ENCODE assay signal across 12 mouse cellular contexts in genomic region chr5:139051276-139051675, GRCm38 (mm10). TPM values are rescaled to one million over a fixed set of nuclear protein-coding genes. Genes with fewer than 3 reads are reported as not detected.
DNase-seq lines count a peak whose midpoint lies in the region; ATAC-seq and TF ChIP-seq lines count a peak whose summit lies in the region.
"Had no signal": no experiment of that assay in that cellular context is flagged by ENCODE, and none has a peak within 500 bp of the region (broad histone marks: within the 10 kb centered on the region; RNA-seq: fewer than 3 reads in every experiment).

No protein-coding gene starts in this region.

- 74% methylated on average over 18 of the region's 18 CpGs for WGBS in hindbrain, embryonic 12.5 days
- WGBS in hindbrain, embryonic 11.5 days = 87% methylated on average over 18 of the region's 18 CpGs
- 58% methylated on average over 18 of the region's 18 CpGs for WGBS in hindbrain, embryonic 14.5 days

- no peak for DNase-seq in hindbrain, embryonic 11.5 days (ENCODE audit: low spot score)
- peak; percentile 43 for DNase-seq in hindbrain, embryonic 14.5 days (ENCODE audit: low spot score)
- peak; percentile 46 to 58 for DNase-seq in left cerebral cortex, adult 2 months (ENCODE audit: extremely low spot score in 1 of 2, low spot score in 2 of 2)
- peak; percentile 53 for DNase-seq in right cerebral cortex, postnatal 25 days
- no peak for DNase-seq in spleen, adult 12 weeks (ENCODE audit: low spot score)
- DNase-seq in heart, postnatal 4 days = no peak
- DNase-seq in urinary bladder, postnatal 25 days (ENCODE audit: low spot score) = no peak
- DNase-seq: gastrocnemius, adult 2 months had no signal

- H3K9me3 ChIP-seq in hindbrain, embryonic 12.5 days (replicated peaks) = no peaks in the 10 kb centered on the region
- no peaks in the 10 kb centered on the region for H3K9me3 ChIP-seq in hindbrain, embryonic 11.5 days (ENCODE audit: control insufficient read depth, low read length)
- H3K9me3 ChIP-seq in hindbrain, embryonic 14.5 days (ENCODE audit: control insufficient read depth, low read length) = no peaks in the 10 kb centered on the region
- H3K9me3 ChIP-seq: heart, embryonic 13.5 days had no signal

- H3K4me1 ChIP-seq in hindbrain, embryonic 12.5 days = peaks cover 8% of the 10 kb centered on the region; the same call in 1 of the 2 replicates
- no peaks in the 10 kb centered on the region for H3K4me1 ChIP-seq in hindbrain, embryonic 11.5 days (replicated peaks; ENCODE audit: control insufficient read depth, insufficient read depth, low read length)
- peaks cover 7% of the 10 kb centered on the region; the same call in 1 of the 2 replicates for H3K4me1 ChIP-seq in hindbrain, embryonic 14.5 days (replicated peaks; ENCODE audit: control insufficient read depth, insufficient read depth, low read length)

- H3K9ac ChIP-seq in hindbrain, embryonic 12.5 days = no peak overlapping the region
- no peak overlapping the region for H3K9ac ChIP-seq in hindbrain, embryonic 11.5 days (ENCODE audit: low read depth, low read length)
- no peak overlapping the region for H3K9ac ChIP-seq in hindbrain, embryonic 14.5 days
- H3K9ac ChIP-seq: heart, embryonic 13.5 days; liver, embryonic 14.5 days had no signal

- H3K4me3 ChIP-seq in hindbrain, embryonic 12.5 days = no peak overlapping the region
- no peak overlapping the region for H3K4me3 ChIP-seq in hindbrain, embryonic 11.5 days (ENCODE audit: low read depth, low read length)
- H3K4me3 ChIP-seq in hindbrain, embryonic 14.5 days (replicated peaks; ENCODE audit: low read length) = no peak overlapping the region
- H3K4me3 ChIP-seq in left cerebral cortex, adult 2 months = no peak overlapping the region
- H3K4me3 ChIP-seq: gastrocnemius, adult 2 months; heart, embryonic 13.5 days had no signal

- no peaks in the 10 kb centered on the region for H3K36me3 ChIP-seq in hindbrain, embryonic 12.5 days
- no peaks in the 10 kb centered on the region for H3K36me3 ChIP-seq in hindbrain, embryonic 11.5 days (ENCODE audit: control insufficient read depth, insufficient read depth, low read length)
- peaks cover 23% of the 10 kb centered on the region; the same call in 1 of the 2 replicates for H3K36me3 ChIP-seq in hindbrain, embryonic 14.5 days (replicated peaks; ENCODE audit: control insufficient read depth, insufficient read depth)
- H3K36me3 ChIP-seq: heart, embryonic 13.5 days had no signal

- no peak overlapping the region for H3K4me2 ChIP-seq in hindbrain, embryonic 12.5 days (replicated peaks)
- no peak overlapping the region for H3K4me2 ChIP-seq in hindbrain, embryonic 11.5 days (replicated peaks; ENCODE audit: low read depth, low read length)
- no peak overlapping the region for H3K4me2 ChIP-seq in hindbrain, embryonic 14.5 days (replicated peaks)
- H3K4me2 ChIP-seq: heart, embryonic 13.5 days had no signal

- no peak for TF ChIP-seq CTCF in left cerebral cortex, adult 2 months (IDR thresholded peaks at IDR 0.05)

- intact Hi-C loops in left cerebral cortex, adult 2 months (cut with DNase I) = no loop called here

- no peak overlapping the region for H3K27ac ChIP-seq in hindbrain, embryonic 12.5 days
- H3K27ac ChIP-seq in hindbrain, embryonic 11.5 days (ENCODE audit: low read depth, low read length) = no peak overlapping the region
- H3K27ac ChIP-seq in hindbrain, embryonic 14.5 days = no peak overlapping the region
- 0 out of 2 replicates have a peak overlapping the region, but pooled peaks have one; percentile 33 for H3K27ac ChIP-seq in left cerebral cortex, adult 2 months
- H3K27ac ChIP-seq: gastrocnemius, adult 2 months; heart, embryonic 13.5 days; kidney, postnatal 0 days; liver, embryonic 14.5 days had no signal

- ATAC-seq in hindbrain, embryonic 12.5 days (ENCODE audit: low FRiP score) = peak; percentile 52; the same call in 1 of the 2 replicates
- no peak for ATAC-seq in hindbrain, embryonic 11.5 days (ENCODE audit: low FRiP score)
- ATAC-seq in hindbrain, embryonic 14.5 days (ENCODE audit: low FRiP score) = peak; percentile 77; the same call in 1 of the 2 replicates

- H3K27me3 ChIP-seq in hindbrain, embryonic 12.5 days = no peaks in the 10 kb centered on the region
- no peaks in the 10 kb centered on the region for H3K27me3 ChIP-seq in hindbrain, embryonic 11.5 days (ENCODE audit: control insufficient read depth, insufficient read depth, low read length)
- no peaks in the 10 kb centered on the region for H3K27me3 ChIP-seq in hindbrain, embryonic 14.5 days (ENCODE audit: control insufficient read depth, insufficient read depth, low read length)
- H3K27me3 ChIP-seq: heart, embryonic 13.5 days had no signal

RNA-seq across cellular contexts. Expression of gene Pdgfa, which starts 54.1 kb away (rescaled TPM):
- polyA plus RNA-seq in hindbrain, embryonic 12.5 days (2016; fragmentation: Nextera tagmentation; extraction: Ambion mirVana) = 11.2 and 13.4 TPM in 2 replicates
- polyA plus RNA-seq in hindbrain, embryonic 11.5 days (2014; fragmentation: Nextera tagmentation; extraction: Ambion mirVana) = 10.9 and 12.4 TPM in 2 replicates
- polyA plus RNA-seq in hindbrain, embryonic 14.5 days (2014; fragmentation: Nextera tagmentation; extraction: Ambion mirVana) = 24.7 and 30.1 TPM in 2 replicates
- 10 to 100 TPM; 52.1 to 53.0 TPM for total RNA-seq in left cerebral cortex, adult 2 months (2021)
- total RNA-seq in heart, postnatal 4 days (2021) = 10 to 100 TPM; 54.5 to 59.3 TPM

Comparison
In these comparisons a context has a peak if more than half of its experiments do, and no peak if none do; other contexts are left out.
1. DNase-seq: peak in hindbrain, embryonic 14.5 days (single experiment), left cerebral cortex, adult 2 months (2 of 2) and right cerebral cortex, postnatal 25 days (single experiment); none in hindbrain, embryonic 11.5 days (single experiment), spleen, adult 12 weeks (single experiment), heart, postnatal 4 days (single experiment) and urinary bladder, postnatal 25 days (single experiment).